Mouse (Mus musculus) lung, adult 2 months (tissue): ENCODE measurements around the gene BC048403. TPM values are rescaled to one million over a fixed set of nuclear protein-coding genes. Genes with fewer than 3 reads are reported as not detected.

Experiments
- DNase-seq: peaks from one replicate; pipeline ENCODE4 v3.0.0; 2022
- H3K4me1 ChIP-seq: fragments of 200-500 bp; 2 replicates; pipeline ENCODE4 v1.6.1; 2011; ENCODE audit warnings: low read length; ENCODE audit not compliant: control insufficient read depth, insufficient read depth
- H3K4me3 ChIP-seq: fragments of 200-500 bp; replicated peaks from 2 replicates; pipeline ENCODE3; 2011; ENCODE audit warnings: low read depth, mild to moderate bottlenecking, control low read depth, low read length; ENCODE audit errors: extremely low read depth
- CTCF ChIP-seq: fragments of 200-500 bp; IDR thresholded peaks from 2 replicates; pipeline ENCODE4 v1.5.1; 2011; ENCODE audit warnings: mild to moderate bottlenecking, low read length, control low read depth; ENCODE audit not compliant: insufficient read depth
- POLR2A ChIP-seq: fragments of 200-500 bp; IDR thresholded peaks from 2 replicates; pipeline ENCODE4 v1.6.1; 2011; ENCODE audit warnings: low read depth, mild to moderate bottlenecking, control low read depth, low read length, borderline replicate concordance; ENCODE audit errors: extremely low read depth
- WGBS: fragments of 180-500 bp; shearing (Covaris S2); methylation state at CpG from one replicate; pipeline ENCODE4 v1.1.7; 2018; 5-methylcytosine and 5-hydroxymethylcytosine counted together
- polyA plus RNA-seq: library from polyadenylated mRNA; depleted of rRNA; stranded (reverse); fragments of >200 nt; gene quantifications from 2 replicates; pipeline ENCODE4 v1.2.3, GENCODE M21; 2012

The BC048403 gene
- polyA plus RNA-seq, 1 experiment = 8.5 TPM

DNA sequence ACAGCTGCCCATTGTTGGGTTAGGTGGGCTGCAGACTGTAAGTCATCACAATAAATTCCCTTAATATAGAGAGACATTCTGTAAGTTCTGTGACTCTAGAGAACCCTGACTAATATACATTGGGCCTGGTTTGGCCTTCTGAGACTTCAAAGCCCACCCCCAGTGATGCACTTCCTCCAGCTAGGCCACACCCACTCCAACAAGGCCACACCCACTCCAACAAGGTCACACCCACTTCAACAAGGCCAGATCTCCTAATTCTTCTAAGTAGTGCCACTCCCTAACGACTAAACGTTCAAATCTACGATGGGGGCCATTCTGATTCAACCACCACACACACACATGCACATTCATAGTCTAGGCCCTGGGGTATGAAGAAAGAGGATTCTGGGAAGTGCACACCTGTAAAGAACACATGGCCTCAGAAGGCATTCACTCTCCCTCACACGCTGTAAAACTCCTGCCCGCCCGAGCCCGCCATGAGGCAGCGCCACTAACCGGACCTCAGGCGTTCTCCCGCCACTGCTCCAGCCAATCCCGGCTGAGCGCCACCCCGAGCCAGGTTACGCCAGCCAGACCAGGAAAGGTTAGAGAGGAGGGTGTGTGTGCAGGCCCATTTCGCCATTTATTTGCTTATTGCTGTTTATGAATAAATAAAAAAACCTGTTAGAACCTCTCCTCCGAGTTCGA lies 20.7 kb upstream of the BC048403 start:
- DNase-seq = no peak
- TF ChIP-seq POLR2A (no peak), CTCF (no peak)
- H3K4me3 ChIP-seq = no peak overlapping the region
- WGBS = 95% methylated on average over 18 of the region's 18 CpGs
- no peaks in the 10 kb centered on the region for H3K4me1 ChIP-seq

DNA sequence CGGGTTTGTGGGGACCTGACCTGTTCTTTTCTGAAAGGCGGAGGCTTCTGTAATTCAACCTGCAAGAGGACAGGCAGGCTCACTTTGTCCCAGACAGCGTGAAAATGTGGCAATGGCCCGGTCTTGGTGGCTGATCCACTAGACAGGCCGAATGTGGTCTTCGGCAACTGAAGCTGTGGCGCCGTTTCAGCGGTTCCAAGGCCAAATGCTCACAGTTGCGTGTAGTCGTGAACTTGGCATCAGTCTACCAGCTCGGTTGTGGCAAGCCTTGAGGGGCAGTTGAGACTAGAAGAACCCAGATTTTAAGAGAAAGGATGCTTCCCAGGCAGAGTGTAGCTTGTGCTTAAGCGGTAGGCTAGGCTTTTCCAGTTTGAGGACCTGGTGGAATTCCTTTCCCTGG lies 19.0 kb upstream of the BC048403 start:
- TF ChIP-seq POLR2A (no peak), CTCF (no peak)
- DNase-seq = no peak
- no peaks in the 10 kb centered on the region for H3K4me1 ChIP-seq
- no peak overlapping the region for H3K4me3 ChIP-seq
- 95% methylated on average over 13 of the region's 13 CpGs for WGBS

GRCm38 (mm10) chr10:121726505-121726904 lies 13.2 kb upstream of the BC048403 start:
- DNase-seq = no peak
- no peak for TF ChIP-seq POLR2A
- no peak for TF ChIP-seq CTCF
- WGBS = 73% methylated on average over 4 of the region's 4 CpGs
- H3K4me1 ChIP-seq = no peaks in the 10 kb centered on the region
- no peak overlapping the region for H3K4me3 ChIP-seq

- Histone ChIP-seq H3K4me1 (no peaks in the 10 kb centered on the region), H3K4me3 (no peak overlapping the region)
- no peak for TF ChIP-seq CTCF
- no peak for TF ChIP-seq POLR2A
- 64% methylated on average over 4 of the region's 4 CpGs for WGBS
- no peak for DNase-seq
Observed at GRCm38 (mm10) chr10:121727151-121727550, 12.6 kb upstream of the BC048403 start.

DNA sequence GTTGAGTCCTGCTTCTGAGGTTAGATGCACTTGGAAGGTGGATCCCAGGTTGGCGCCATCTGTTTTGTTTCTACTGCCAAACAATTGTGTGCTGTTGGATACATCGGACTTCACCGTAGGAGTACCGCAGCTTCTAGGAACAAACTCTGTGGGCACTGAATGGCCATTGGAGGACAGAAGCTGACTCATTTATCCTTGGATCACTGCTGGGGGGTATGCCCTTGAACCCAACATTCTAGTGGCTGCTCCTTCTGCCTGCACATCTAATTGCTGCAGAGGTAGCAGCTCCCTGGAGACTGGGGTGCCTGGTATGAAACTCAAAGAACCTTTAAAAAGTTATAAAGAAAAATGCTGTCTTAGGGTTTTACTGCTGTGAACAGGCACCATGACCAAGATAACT lies 11.5 kb upstream of the BC048403 start:
- DNase-seq = no peak
- TF ChIP-seq POLR2A (no peak), CTCF (no peak)
- H3K4me3 ChIP-seq = no peak overlapping the region
- H3K4me1 ChIP-seq = no peaks in the 10 kb centered on the region
- 92% methylated on average over 4 of the region's 4 CpGs for WGBS

DNA sequence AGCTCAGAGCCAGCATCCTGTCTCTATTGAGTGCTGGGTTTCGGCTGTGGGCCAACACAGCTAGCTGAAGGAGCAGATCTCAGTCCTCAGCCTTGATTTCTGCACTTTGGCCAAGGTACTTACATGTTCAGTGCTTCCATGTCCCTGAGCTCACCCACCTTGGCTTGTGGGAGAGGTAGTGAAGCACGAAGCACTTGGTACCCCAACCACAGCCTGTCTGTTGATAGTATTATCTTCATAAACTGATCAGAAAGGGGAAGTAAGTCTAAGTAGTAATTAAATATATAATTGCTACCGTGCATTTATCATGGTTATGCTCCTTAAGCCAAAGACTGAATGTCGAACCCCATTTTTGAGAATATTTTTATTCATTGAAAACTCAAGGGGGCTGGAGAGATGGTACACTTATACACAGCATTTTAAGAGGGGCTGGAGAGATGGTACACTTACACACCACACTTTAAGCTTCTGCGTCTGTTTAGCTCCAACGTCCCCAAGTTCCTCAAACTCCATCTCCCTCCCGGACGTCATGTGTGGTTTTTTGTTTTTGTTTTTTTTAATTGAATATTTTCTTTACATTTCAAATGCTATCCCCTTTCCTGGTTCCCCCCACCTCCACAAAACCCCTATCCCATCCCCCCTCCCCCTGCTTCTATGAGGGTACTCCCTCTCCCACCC lies 8.6 kb upstream of the BC048403 start:
- 83% methylated on average over 8 of the region's 8 CpGs for WGBS
- DNase-seq = no peak
- TF ChIP-seq CTCF (no peak), POLR2A (no peak)
- Histone ChIP-seq H3K4me1 (no peaks in the 10 kb centered on the region), H3K4me3 (no peak overlapping the region)

DNA sequence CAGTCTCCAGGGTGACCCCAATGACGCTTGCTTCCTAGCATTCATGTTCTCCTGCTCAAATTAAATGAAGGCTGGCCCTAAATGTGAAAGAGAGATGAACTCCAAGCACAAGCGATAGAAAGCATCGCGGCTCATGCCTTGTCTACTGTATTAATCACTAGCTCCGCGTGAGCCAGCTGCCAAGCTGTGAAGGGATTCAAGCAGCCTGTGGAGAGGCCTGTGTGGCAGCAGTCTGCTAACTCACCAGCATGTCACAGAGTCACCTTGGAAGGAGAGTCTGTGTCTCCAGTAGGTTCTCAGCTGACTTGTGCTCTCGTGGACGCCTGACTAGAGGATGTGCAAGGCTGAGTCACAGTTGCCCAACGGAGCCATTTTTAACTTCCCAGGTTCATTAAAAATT lies 7.2 kb upstream of the BC048403 start:
- Histone ChIP-seq H3K4me1 (no peaks in the 10 kb centered on the region), H3K4me3 (no peak overlapping the region)
- no peak for DNase-seq
- TF ChIP-seq CTCF (no peak), POLR2A (no peak)
- WGBS = 90% methylated on average over 9 of the region's 9 CpGs

- TF ChIP-seq CTCF (no peak), POLR2A (no peak)
- WGBS = 83% methylated on average over 3 of the region's 3 CpGs
- no peak overlapping the region for H3K4me3 ChIP-seq
- no peak for DNase-seq
- H3K4me1 ChIP-seq = peaks cover 3% of the 10 kb centered on the region; the same call in 1 of the 2 replicates
Observed at GRCm38 (mm10) chr10:121737256-121737655, 2.5 kb upstream of the BC048403 start.

DNA sequence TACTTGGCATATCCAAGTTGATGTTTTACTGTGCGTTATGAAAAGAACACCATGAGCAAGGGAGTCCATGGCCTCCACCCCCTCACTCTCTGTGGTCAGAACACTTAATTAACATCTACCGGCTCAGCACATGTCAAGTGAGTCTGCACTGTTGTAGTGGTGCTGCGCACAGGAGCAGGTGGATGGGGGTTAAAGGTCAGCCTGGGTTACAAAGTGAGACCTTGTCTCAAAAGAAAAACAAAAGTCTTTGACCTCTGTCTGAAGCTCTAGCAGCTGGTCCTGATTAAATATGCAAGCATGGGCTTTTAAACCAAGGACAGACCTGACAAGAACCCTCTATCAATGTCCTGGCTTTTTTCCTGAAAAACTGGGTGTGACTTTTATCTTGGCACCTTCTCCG lies 2.6 kb downstream of the BC048403 start:
- 51% methylated on average over 4 of the region's 4 CpGs for WGBS
- Histone ChIP-seq H3K4me1 (peaks cover 3% of the 10 kb centered on the region; the same call in 1 of the 2 replicates), H3K4me3 (no peak overlapping the region)
- DNase-seq = no peak
- no peak for TF ChIP-seq CTCF
- no peak for TF ChIP-seq POLR2A

DNA sequence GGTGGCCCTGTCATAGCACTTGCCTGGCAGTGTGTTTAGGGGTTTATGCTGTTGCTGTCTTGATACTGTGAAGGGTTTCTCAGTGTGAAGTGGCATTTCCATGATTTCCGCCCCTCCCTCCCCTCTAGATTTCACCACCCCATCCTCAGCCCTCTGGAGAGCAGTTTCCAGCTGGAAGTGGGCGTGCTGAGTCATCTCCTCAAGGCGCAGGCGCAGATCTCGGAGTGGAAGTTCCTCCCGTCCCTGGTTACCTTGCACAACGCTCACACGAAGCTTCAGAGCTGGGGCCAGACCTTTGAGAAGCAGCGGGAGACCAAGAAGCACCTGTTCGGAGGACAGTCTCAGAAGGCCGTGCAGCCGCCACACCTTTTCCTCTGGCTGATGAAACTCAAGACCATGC lies 10.4 kb downstream of the BC048403 start:
- H3K4me1 ChIP-seq = no peaks in the 10 kb centered on the region
- H3K4me3 ChIP-seq = no peak overlapping the region
- peak; percentile 34 for DNase-seq
- WGBS = 78% methylated on average over 12 of the region's 12 CpGs
- no peak for TF ChIP-seq POLR2A
- TF ChIP-seq CTCF = no peak
